In the genomic region with DNA sequence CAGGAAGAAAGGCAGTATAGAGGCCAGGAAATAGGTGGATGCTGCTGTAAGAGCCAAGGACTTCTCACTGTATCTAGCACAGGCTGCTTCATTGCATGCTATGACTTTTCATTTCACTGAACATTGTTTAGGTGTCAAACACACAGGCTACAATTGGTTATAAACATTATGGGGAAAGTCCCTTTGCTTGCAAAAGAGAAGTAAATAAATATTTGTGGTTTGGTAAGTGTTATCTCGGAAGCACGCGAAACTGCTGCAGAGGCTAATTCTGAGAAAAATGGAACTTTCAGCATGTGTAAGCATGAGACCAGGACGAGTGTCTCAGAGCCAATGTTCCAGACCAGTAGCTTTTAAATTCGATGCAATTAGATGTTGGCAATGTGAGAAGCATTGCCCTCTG, we compare ENCODE assay signal across 1 mouse cellular context.
TF ChIP-seq lines count a peak whose summit lies in the region.

No protein-coding gene starts in this region.

TF ChIP-seq in MEL, 35 proteins besides CTCF, POLR2A, EP300 and RAD21:
- TF ChIP-seq MYC (IDR thresholded peaks at IDR 0.05; ENCODE audit: low read depth, low read length) = peak; percentile 49
- no peak for TF ChIP-seq POLR2AphosphoS2 (IDR thresholded peaks at IDR 0.05; ENCODE audit: low read length)
- TF ChIP-seq ZMIZ1 (IDR thresholded peaks at IDR 0.05; ENCODE audit: low read depth, low read length) = no peak
- peak; percentile 38 for TF ChIP-seq TAL1 (IDR thresholded peaks at IDR 0.05; ENCODE audit: low read length)
- no peak for TF ChIP-seq UBTF (IDR thresholded peaks at IDR 0.05; ENCODE audit: borderline replicate concordance, insufficient read depth, low read depth, low read length)
- 0 out of 2 replicates have a peak, but pooled peaks have one; percentile 36 for TF ChIP-seq RCOR1 (IDR thresholded peaks at IDR 0.05; ENCODE audit: low read depth, low read length)
- TF ChIP-seq BHLHE40 (IDR thresholded peaks at IDR 0.05; ENCODE audit: borderline replicate concordance, low read depth, low read length) = peak; percentile 44; the same call in 1 of the 2 replicates
- peak; percentile 72; the same call in 1 of the 2 replicates for TF ChIP-seq ETS1 (IDR thresholded peaks at IDR 0.05; ENCODE audit: low read depth, low read length)
- peak; percentile 50 for TF ChIP-seq MXI1 (IDR thresholded peaks at IDR 0.05; ENCODE audit: low read depth, low read length)
- TF ChIP-seq SMC3 (IDR thresholded peaks at IDR 0.05; ENCODE audit: low read depth, low read length) = no peak
- no peak for TF ChIP-seq NELFE (IDR thresholded peaks at IDR 0.05; ENCODE audit: low read depth, low read length)
- TF ChIP-seq KAT2A (conservative IDR thresholded peaks at IDR 0.05; ENCODE audit: low read depth, low read length) = no peak
- TF ChIP-seq TCF12 (IDR thresholded peaks at IDR 0.05; ENCODE audit: low read depth, low read length) = 0 out of 2 replicates have a peak, but pooled peaks have one; percentile 8
- peak; percentile 65 for TF ChIP-seq SIN3A (IDR thresholded peaks at IDR 0.05; ENCODE audit: low read length)
- TF ChIP-seq MAFK (IDR thresholded peaks at IDR 0.05; ENCODE audit: borderline replicate concordance, low read depth, low read length) = peak; percentile 18; the same call in 1 of the 2 replicates
- TF ChIP-seq ELF1 (IDR thresholded peaks at IDR 0.05; ENCODE audit: low read depth, low read length) = no peak
- no peak; the same call in 1 of the 2 replicates for TF ChIP-seq MAX (IDR thresholded peaks at IDR 0.05; ENCODE audit: low read length)
- TF ChIP-seq ZKSCAN1 (IDR thresholded peaks at IDR 0.05; ENCODE audit: low read depth, low read length) = no peak
- no peak for TF ChIP-seq HCFC1 (IDR thresholded peaks at IDR 0.05; ENCODE audit: low read depth, low read length)
- TF ChIP-seq USF2 (IDR thresholded peaks at IDR 0.05; ENCODE audit: borderline replicate concordance in 1 of 2, insufficient read depth in 1 of 2, low read depth in 1 of 2, low read length in 2 of 2) = no peak
- TF ChIP-seq MYB (IDR thresholded peaks at IDR 0.05; ENCODE audit: low read depth, low read length) = no peak
- peak; percentile 68 for TF ChIP-seq GATA1 (IDR thresholded peaks at IDR 0.05; ENCODE audit: low read depth, low read length)
- no peak for TF ChIP-seq GABPA (IDR thresholded peaks at IDR 0.05; ENCODE audit: low read depth, low read length)
- TF ChIP-seq CHD2 (IDR thresholded peaks at IDR 0.05; ENCODE audit: low read length) = no peak
- no peak for TF ChIP-seq ZNF384 (IDR thresholded peaks at IDR 0.05; ENCODE audit: low read depth, low read length)
- TF ChIP-seq JUND (IDR thresholded peaks at IDR 0.05; ENCODE audit: low read depth, low read length) = 0 out of 2 replicates have a peak, but pooled peaks have one; percentile 21
- no peak for TF ChIP-seq MAZ (IDR thresholded peaks at IDR 0.05; ENCODE audit: low read depth, low read length)
- TF ChIP-seq E2F4 (IDR thresholded peaks at IDR 0.05; ENCODE audit: borderline replicate concordance, low read depth, low read length) = no peak
- no peak for TF ChIP-seq POLR2AphosphoS5 (IDR thresholded peaks at IDR 0.05; ENCODE audit: borderline replicate concordance, low read depth, low read length)
